Mouse (Mus musculus) embryonic facial prominence, embryonic 12.5 days (tissue): Measurements from ENCODE around the gene Clrn1. TPM values are rescaled to one million over a fixed set of nuclear protein-coding genes. Genes with fewer than 3 reads are reported as not detected.

Experiments used
- polyA plus RNA-seq: library from polyadenylated mRNA; unstranded; fragments of >200 nt; fragmentation: Nextera tagmentation; extraction: Ambion mirVana; gene quantifications from 2 replicates; pipeline ENCODE4 v1.2.1, GENCODE M21; 2016

Clrn1 gene
- polyA plus RNA-seq, 1 experiment from 2014 or later: 2.5 TPM

Other genes starting within 250 kb of the Clrn1 start
- not detected in 2 replicates for gene Erich6, start 248.1 kb downstream of the Clrn1 start, polyA plus RNA-seq
- 7.4 and 8.0 TPM in 2 replicates for gene Siah2, start 192.9 kb downstream of the Clrn1 start, polyA plus RNA-seq
- 0.29 TPM in 1 of 2 replicates, not detected in the other for gene Mindy4b-ps, start 63.0 kb downstream of the Clrn1 start, polyA plus RNA-seq
- gene Med12l, start 120.5 kb upstream of the Clrn1 start, polyA plus RNA-seq: 3.5 and 3.6 TPM in 2 replicates
- gene Gpr171, start 216.5 kb upstream of the Clrn1 start, polyA plus RNA-seq: 1.0 and 1.8 TPM in 2 replicates